Mouse (Mus musculus) left cerebral cortex, adult 9 months (tissue): ENCODE measurements around the gene Pla2g4d.
A peak's percentile ranks its signal among the peaks of the same experiment; 100 is the strongest.

Experiments used
- DNase-seq, 2 experiments: peaks; one replicate each; pipeline ENCODE4 v3.0.0; 2022; ENCODE audit warnings: low spot score in 2 of 2

Pla2g4d gene

GRCm38 (mm10) chr2:120288995-120289394 lies at the start of gene Pla2g4d:
Pla2g4d (minus strand) TSS chr2:120289197.
- DNase-seq, result peak in 1 of 2 experiments; percentile 26

GRCm38 (mm10) chr2:120337886-120338285 lies 48.9 kb upstream of the Pla2g4d start:
- DNase-seq, result no peak

GRCm38 (mm10) chr2:120331575-120331974 lies 42.6 kb upstream of the Pla2g4d start:
- DNase-seq, result peak in 1 of 2 experiments; percentile 41

DNA sequence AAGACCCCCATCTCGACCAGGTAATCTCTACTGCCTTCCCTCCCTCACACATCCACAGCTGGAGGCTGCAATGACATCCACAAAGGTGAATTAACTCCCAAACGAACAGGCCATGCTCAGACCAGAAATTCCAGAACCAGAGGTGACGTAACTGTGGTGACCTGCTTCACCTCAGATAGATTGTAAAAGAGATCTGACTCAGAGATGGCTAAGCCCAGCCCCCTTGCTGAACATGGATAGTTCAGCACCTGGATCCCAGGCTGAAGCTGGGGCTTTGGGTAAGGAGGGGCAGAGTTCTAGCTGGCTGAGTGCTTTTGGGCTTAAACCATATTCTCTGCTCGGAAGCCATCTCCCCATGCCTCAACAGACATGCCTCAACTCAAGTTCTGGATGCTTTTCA lies 26.1 kb upstream of the Pla2g4d start:
- DNase-seq, result no peak

- DNase-seq, result no peak
These were observed 25.5 kb upstream of the Pla2g4d start for GRCm38 (mm10) chr2:120314487-120314886.

DNA sequence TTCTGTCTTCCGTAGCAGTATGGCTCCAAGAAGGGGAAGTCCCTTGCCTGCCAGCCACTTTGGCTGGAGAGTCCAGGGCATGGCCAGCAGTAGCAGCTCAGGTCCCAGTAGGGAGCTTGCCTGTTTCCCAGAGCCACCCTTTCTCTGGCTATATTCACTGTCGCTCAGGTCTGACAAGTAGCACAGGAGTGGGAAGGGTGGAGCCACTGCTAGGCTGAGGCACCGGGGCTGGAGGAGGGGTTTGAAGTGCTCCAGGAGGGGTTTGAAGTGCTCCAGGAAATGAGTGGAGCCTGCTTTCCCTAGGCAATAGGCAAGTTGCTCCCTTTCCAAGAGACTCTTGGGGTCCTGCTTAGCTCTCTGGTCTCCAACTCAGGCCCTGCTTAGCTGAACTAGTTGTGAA lies 25.0 kb upstream of the Pla2g4d start, which contains the start of gene Pla2g4f:
Pla2g4f (minus strand) TSS at position 190 of the 400 bp plus-strand sequence.
- no peak for DNase-seq

DNA sequence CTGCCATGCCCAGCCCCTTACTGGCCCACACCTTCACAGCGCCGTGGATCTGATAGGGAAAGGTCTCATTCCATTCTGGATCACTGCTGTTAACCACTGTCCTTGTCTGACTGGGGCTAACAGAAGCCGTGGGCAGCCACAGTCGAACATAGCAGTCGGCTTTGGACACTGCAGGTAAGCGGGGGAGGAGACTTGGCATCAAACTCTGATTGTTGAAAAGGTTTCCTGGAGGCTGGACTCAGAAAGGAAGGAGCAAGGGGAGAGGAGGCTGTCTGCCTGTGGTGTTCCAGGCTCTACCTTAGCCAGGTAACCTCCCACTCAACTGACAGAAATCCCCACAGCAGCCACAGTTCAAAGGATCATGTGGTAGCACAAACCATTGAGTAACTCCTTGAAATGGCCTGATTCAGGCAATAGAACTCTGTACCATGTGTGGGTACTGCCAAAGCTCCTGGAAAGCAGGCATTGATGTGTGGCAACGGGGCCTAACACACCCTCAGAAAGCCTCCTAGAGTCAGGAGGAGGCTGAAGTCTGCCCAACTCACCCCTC lies 23.4 kb upstream of the Pla2g4d start:
- no peak for DNase-seq

DNA sequence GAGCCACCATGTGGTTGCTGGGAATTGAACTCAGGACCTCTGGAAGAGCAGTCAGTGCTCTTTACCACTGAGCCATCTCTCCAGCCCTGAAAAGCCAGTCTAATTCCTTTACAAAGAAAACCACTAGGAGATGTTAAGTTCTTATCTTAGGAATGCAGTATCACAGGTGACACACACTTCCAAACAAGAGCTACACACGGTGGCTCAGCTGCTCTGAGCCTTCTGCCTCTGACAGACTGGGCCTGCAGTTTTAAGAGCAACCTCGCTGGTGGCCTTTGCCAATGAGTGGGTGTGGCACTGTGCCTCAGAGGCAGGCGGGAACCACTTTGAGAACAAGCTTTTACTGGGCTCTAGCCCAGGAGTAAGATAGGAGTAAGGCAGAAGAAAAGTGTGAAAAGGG lies 15.1 kb upstream of the Pla2g4d start:
- no peak for DNase-seq

- DNase-seq, result no peak
These were observed 12.1 kb upstream of the Pla2g4d start for GRCm38 (mm10) chr2:120301076-120301475.

GRCm38 (mm10) chr2:120299866-120300265 lies 10.9 kb upstream of the Pla2g4d start:
- DNase-seq, result no peak

- no peak for DNase-seq
These were observed 7.2 kb upstream of the Pla2g4d start for GRCm38 (mm10) chr2:120296160-120296559.

DNA sequence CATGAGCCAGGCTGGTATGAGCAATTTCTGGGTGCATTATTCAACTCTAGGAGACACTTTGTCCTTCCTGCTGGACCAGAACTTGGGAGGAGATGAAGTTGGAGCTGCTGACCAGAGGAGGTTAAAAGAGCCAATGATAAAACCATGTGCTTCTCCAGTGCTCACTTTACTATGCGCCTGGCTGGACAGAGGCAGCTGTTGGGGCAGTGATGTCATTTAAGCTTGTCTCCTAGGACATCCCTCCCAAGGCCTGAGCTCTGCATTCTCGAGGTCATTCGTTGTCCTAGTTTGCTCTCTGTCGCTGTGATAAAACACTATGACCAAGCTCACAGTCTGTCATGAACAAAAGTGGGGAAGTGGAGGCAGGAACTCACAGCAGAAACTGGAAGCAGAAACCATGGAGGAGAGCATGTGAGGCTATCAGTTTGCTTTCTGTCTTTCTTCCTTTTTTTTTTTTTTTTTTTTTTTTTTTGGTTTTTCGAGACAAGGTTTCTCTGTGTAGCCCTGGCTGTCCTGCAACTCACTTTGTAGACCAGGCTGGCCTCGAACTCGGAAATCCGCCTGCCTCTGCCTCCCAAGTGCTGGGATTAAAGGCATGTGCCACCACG lies 2.6 kb upstream of the Pla2g4d start:
- DNase-seq, result no peak

DNA sequence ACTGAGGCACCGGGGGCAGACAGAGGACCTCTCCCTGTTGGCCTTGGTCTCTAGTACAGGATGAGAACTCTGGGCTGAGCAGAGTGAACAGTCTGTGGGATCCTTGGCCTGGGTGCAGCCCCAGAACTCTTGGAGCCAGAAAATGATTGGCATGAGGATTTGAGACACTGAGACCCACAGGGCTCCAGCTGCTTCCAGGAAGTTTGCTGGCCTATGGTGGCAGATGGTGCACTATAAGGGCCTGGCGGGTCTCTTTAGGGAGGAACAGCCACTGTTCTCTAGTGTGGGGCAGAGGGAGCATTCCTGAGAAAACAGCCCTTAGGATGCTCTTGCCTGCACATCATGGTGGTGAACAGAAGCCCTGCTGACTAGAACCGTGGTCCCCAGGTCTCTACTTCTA lies 596 bp downstream of the Pla2g4d start:
- no peak for DNase-seq

DNA sequence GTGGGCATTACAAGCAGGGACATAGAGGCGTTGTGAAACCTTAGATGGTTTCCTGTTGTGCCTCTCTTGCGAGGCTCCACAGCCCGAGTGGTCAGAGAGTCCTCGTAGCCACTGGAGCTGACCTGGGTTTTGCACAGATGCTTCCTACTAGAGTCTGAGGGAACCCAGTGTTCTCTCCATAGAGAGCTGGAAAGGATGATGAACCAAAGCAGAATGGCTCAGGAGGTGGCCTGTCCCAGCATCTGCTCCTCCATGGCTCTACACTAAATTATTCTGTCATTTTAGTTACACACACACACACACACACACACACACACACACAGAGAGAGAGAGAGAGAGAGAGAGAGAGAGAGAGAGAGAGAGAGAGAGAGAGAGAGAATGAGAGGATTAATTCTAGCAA lies 3.4 kb downstream of the Pla2g4d start:
- no peak for DNase-seq

GRCm38 (mm10) chr2:120284705-120285104 lies 4.3 kb downstream of the Pla2g4d start:
- DNase-seq, result no peak

- no peak for DNase-seq
These were observed 4.9 kb downstream of the Pla2g4d start for GRCm38 (mm10) chr2:120284094-120284493.

- no peak for DNase-seq
These were observed 5.4 kb downstream of the Pla2g4d start for GRCm38 (mm10) chr2:120283550-120283949.

DNA sequence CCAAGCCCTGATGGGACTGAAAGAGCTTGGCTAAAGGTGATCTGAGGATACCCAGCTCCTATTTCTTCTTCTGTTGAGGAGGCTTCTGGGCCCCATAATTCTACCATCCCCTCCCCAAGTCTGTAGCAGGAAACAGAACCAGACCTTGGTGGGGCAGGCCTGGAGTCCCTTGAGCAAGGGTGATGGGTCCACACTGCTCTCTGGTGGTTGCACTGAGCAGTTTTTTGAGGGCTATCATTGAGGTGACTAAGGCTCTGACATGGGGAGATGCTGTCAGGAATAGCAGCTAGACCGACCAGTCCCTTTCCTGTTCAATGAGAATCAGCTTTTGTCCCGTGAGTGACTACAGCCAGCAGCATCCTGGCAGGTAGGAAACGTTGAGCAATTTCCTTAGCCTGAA lies 7.8 kb downstream of the Pla2g4d start:
- no peak for DNase-seq

- peak in 1 of 2 experiments; percentile 72 for DNase-seq
These were observed 9.0 kb downstream of the Pla2g4d start for GRCm38 (mm10) chr2:120279961-120280360.

DNA sequence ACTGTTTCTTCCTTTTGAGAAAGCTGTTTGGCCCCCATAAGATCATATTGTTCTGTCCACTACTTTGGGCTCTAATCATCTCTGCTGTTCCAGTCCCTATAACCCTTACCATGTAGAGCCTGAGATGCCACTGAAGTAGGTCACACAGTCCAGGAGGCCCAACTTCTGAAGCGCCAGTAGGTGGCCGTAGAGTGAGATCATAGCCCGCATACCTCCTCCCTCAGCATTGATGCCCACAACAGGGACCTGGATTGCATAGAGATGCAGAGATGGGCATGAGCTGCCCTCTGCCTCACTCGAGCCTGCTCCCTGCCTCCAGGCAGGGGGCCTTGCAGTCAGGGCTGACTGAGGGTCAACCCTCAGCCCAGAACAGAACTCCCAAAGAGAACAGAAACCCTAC lies 12.0 kb downstream of the Pla2g4d start:
- no peak for DNase-seq

DNA sequence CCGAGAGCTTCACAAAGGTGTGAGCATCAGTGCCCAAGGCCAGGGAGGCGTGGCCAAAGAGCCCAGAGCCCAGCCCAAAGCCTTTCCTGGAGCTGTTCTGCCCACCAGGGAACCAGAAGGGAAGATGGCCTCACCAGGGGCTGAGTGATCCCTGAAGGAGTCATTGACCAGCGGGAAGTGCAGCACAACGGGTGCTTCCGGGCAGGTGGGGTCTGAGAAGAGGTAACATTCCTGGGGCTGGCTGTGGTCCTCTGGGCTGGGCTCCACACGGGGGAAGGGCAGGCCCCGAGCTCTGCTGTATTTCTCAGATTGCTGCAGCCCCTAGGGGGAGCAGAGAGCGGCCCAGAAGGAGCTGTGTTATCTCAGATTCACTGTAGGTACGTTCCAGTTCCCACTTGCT lies 20.4 kb downstream of the Pla2g4d start:
- DNase-seq, result no peak

- peak in 1 of 2 experiments; percentile 21 for DNase-seq
These were observed 23.5 kb downstream of the Pla2g4d start for GRCm38 (mm10) chr2:120265523-120265922.

DNA sequence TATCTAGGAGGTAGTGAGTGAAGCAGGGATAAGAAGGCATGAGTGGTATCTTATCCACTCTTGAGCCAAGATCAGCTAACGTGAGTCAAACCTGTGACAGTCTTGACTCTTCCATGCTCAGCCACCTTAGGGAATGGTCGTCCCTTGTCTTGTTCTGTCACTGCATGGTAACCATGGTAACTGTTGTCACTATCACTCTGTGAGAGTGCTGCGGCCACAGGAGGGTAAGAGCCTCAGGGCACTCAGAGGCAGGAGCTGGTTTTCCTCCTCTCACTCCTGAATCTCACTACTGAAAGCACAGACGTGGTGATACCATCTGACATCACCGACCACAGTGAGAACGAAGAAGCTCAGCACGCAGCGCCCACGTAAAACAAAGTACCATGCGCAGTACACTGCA lies 24.1 kb downstream of the Pla2g4d start:
- no peak for DNase-seq

DNA sequence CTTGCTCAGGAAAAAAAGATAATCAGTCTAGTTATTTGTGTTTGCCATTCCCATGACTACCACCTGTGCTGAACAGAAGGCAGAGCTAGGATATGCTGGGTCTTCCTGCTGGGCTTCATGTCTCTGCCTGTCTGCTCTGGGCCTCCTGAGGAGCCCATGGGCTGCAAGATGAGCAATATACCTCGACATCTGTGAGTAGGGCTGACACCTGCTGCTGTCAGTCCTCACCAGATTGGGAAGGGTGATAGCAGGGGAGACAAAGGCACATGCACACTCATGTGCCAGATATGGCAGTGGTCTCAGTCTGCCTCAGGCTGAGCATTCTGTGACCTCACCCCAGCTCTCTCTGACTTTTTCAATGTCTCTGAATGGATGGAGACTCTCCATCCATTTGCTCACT lies 26.1 kb downstream of the Pla2g4d start:
- DNase-seq, result no peak
